23 mouse cellular contexts compared by ENCODE assay signal in the genomic region with DNA sequence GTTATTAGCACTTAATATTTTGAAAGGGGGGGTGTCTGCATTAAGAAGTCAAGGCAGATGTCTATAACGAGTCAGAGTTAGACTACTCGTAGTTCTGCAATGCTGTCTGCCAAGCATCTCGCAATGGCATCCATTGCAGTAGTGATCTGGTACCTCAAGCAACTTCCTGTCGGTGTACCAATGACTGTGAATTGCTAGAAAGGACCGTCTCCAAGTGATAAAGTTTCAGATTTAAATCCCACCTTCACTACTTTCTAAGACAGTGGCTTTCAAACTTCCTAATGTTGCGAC. TPM values are rescaled to one million over a fixed set of nuclear protein-coding genes. Genes with fewer than 3 reads are reported as not detected.
A peak's percentile ranks its signal among the peaks of the same experiment; 100 is the strongest.
DNase-seq lines count a peak whose midpoint lies in the region; ATAC-seq and TF ChIP-seq lines count a peak whose summit lies in the region.
"Had no signal": no experiment of that assay in that cellular context is flagged by ENCODE, and none has a peak within 500 bp of the region (broad histone marks: within the 10 kb centered on the region; RNA-seq: fewer than 3 reads in every experiment).

No protein-coding gene starts in this region.

- H3K4me3 ChIP-seq in liver, postnatal 0 days (ENCODE audit: low read depth, low read length): no peak overlapping the region
- H3K4me3 ChIP-seq in liver, embryonic 12.5 days: no peak overlapping the region
- H3K4me3 ChIP-seq in midbrain, embryonic 16.5 days (ENCODE audit: low read depth, low read length): no peak overlapping the region
- H3K4me3 ChIP-seq: embryonic facial prominence, embryonic 10.5 days; embryonic facial prominence, embryonic 12.5 days; forebrain, embryonic 13.5 days; forebrain, embryonic 15.5 days had no signal

- peak overlapping the region; percentile 12; the same call in 1 of the 2 replicates for H3K27ac ChIP-seq in liver, postnatal 0 days (ENCODE audit: low read depth)
- H3K27ac ChIP-seq in liver, embryonic 12.5 days: no peak overlapping the region
- H3K27ac ChIP-seq in midbrain, embryonic 16.5 days (ENCODE audit: low read length): no peak overlapping the region
- H3K27ac ChIP-seq: embryonic facial prominence, embryonic 10.5 days; embryonic facial prominence, embryonic 12.5 days; forebrain, embryonic 13.5 days; forebrain, embryonic 15.5 days had no signal

- no peaks in the 10 kb centered on the region for H3K27me3 ChIP-seq in liver, postnatal 0 days (ENCODE audit: insufficient read depth, low read length)
- no peaks in the 10 kb centered on the region for H3K27me3 ChIP-seq in liver, embryonic 12.5 days (replicated peaks)
- no peaks in the 10 kb centered on the region for H3K27me3 ChIP-seq in midbrain, embryonic 16.5 days (ENCODE audit: control insufficient read depth, insufficient read depth, low read depth, low read length)
- H3K27me3 ChIP-seq: CH12.LX; embryonic facial prominence, embryonic 12.5 days; forebrain, embryonic 13.5 days; forebrain, embryonic 15.5 days; Patski had no signal

- no peak overlapping the region for H3K9ac ChIP-seq in liver, postnatal 0 days (replicated peaks)
- H3K9ac ChIP-seq in liver, embryonic 12.5 days: no peak overlapping the region
- H3K9ac ChIP-seq in midbrain, embryonic 16.5 days (ENCODE audit: low read depth, low read length): no peak overlapping the region
- H3K9ac ChIP-seq: embryonic facial prominence, embryonic 12.5 days; forebrain, embryonic 13.5 days; forebrain, embryonic 15.5 days had no signal

- peak; percentile 18 for DNase-seq in liver, postnatal 0 days
- no peak for DNase-seq in left cerebral cortex, adult 11 months (ENCODE audit: low spot score)
- DNase-seq: adrenal gland, adult 8-10 months; adrenal gland, postnatal 14 days; adrenal gland, postnatal 36 days; cerebellum, adult 11-12 months; cerebellum, adult 2 months; cerebellum, adult 9-10 months; cerebellum, postnatal 10 days; cerebellum, postnatal 25 days had no signal

- TF ChIP-seq EP300 in liver, postnatal 0 days (IDR thresholded peaks at IDR 0.05; ENCODE audit: low read depth): no peak

- no peaks in the 10 kb centered on the region for H3K4me1 ChIP-seq in liver, postnatal 0 days (ENCODE audit: insufficient read depth)
- H3K4me1 ChIP-seq in liver, embryonic 12.5 days: no peaks in the 10 kb centered on the region
- no peaks in the 10 kb centered on the region for H3K4me1 ChIP-seq in midbrain, embryonic 16.5 days (ENCODE audit: control insufficient read depth, insufficient read depth, low read length)
- H3K4me1 ChIP-seq: embryonic facial prominence, embryonic 12.5 days; forebrain, embryonic 13.5 days; forebrain, embryonic 15.5 days had no signal

- no peak overlapping the region for H3K4me2 ChIP-seq in liver, postnatal 0 days (ENCODE audit: low read depth, low read length)
- H3K4me2 ChIP-seq in liver, embryonic 12.5 days: no peak overlapping the region
- H3K4me2 ChIP-seq in midbrain, embryonic 16.5 days (ENCODE audit: low read length): no peak overlapping the region
- H3K4me2 ChIP-seq: embryonic facial prominence, embryonic 12.5 days; forebrain, embryonic 13.5 days; forebrain, embryonic 15.5 days had no signal

- H3K9me3 ChIP-seq in liver, postnatal 0 days (ENCODE audit: low read length): peaks cover 1% of the 10 kb centered on the region; the same call in 1 of the 2 replicates
- H3K9me3 ChIP-seq in liver, embryonic 12.5 days (replicated peaks): no peaks in the 10 kb centered on the region
- H3K9me3 ChIP-seq in midbrain, embryonic 16.5 days (replicated peaks; ENCODE audit: control insufficient read depth, low read length, poor library complexity, severe bottlenecking): no peaks in the 10 kb centered on the region
- H3K9me3 ChIP-seq: embryonic facial prominence, embryonic 10.5 days; embryonic facial prominence, embryonic 12.5 days; forebrain, embryonic 13.5 days; forebrain, embryonic 15.5 days had no signal

- no peak for TF ChIP-seq CTCF in liver, postnatal 0 days (IDR thresholded peaks at IDR 0.05; ENCODE audit: low read depth)

- 58% methylated on average over 6 of the region's 6 CpGs for WGBS in liver, postnatal 0 days (ENCODE audit: insufficient replicate concordance)
- WGBS in liver, embryonic 12.5 days (ENCODE audit: insufficient replicate concordance): 56% methylated on average over 6 of the region's 6 CpGs
- WGBS in midbrain, embryonic 16.5 days: 86% methylated on average over 6 of the region's 6 CpGs

- H3K36me3 ChIP-seq in liver, postnatal 0 days (replicated peaks; ENCODE audit: insufficient read depth, low read length): no peaks in the 10 kb centered on the region
- H3K36me3 ChIP-seq in liver, embryonic 12.5 days: no peaks in the 10 kb centered on the region
- H3K36me3 ChIP-seq in midbrain, embryonic 16.5 days (ENCODE audit: control insufficient read depth, insufficient read depth, low read length): no peaks in the 10 kb centered on the region
- H3K36me3 ChIP-seq: embryonic facial prominence, embryonic 10.5 days; embryonic facial prominence, embryonic 12.5 days; forebrain, embryonic 15.5 days; G1E had no signal

- ATAC-seq in liver, postnatal 0 days: no peak; the same call in 1 of the 2 replicates
- no peak for ATAC-seq in liver, embryonic 12.5 days
- ATAC-seq in granulocyte monocyte progenitor cell, adult 5-6 weeks (replicated peaks; ENCODE audit: poor library complexity, severe bottlenecking): peak; percentile 86; the same call in 1 of the 2 replicates
- peak; percentile 55 for ATAC-seq in neutrophil, adult 5-6 weeks (ENCODE audit: extremely low read depth, insufficient number of reproducible peaks, low FRiP score, poor library complexity, severe bottlenecking)
- ATAC-seq in midbrain, embryonic 16.5 days: no peak
- ATAC-seq: activated CD4-positive, CD25-positive, alpha-beta regulatory T cell, adult 4 months; CD4-positive, CD25-positive, alpha-beta regulatory T cell, adult 4 months; forebrain, embryonic 13.5 days; forebrain, embryonic 15.5 days; Patski had no signal

RNA-seq across cellular contexts. Expression of gene Lrrk2, which starts 12.0 kb away (rescaled TPM):
- polyA plus RNA-seq in liver, postnatal 0 days (2015; fragmentation: Nextera tagmentation; extraction: Ambion mirVana): 1.8 and 2.8 TPM in 2 replicates
- 1.6 and 2.0 TPM in 2 replicates for polyA plus RNA-seq in liver, embryonic 12.5 days (2016; fragmentation: Nextera tagmentation; extraction: Ambion mirVana)
- 7.2 and 10.9 TPM in 2 replicates for total RNA-seq in granulocyte monocyte progenitor cell, adult 5-6 weeks (2014; fragmentation: Nextera tagmentation)
- 15.6 and 20.8 TPM in 2 replicates for total RNA-seq in granulocyte monocyte progenitor cell, adult 5-6 weeks (2017)
- total RNA-seq in neutrophil, adult 5-6 weeks (2017): 298 and 325 TPM in 2 replicates
- 1.5 and 1.6 TPM in 2 replicates for polyA plus RNA-seq in midbrain, embryonic 16.5 days (2015; fragmentation: Nextera tagmentation; extraction: Ambion mirVana)
- total RNA-seq: CH12.LX had no signal
- polyA plus RNA-seq: G1E had no signal

Comparison
In these comparisons a context has a peak if more than half of its experiments do, and no peak if none do; other contexts are left out.
1. ATAC-seq: peak in granulocyte monocyte progenitor cell, adult 5-6 weeks (single experiment) and neutrophil, adult 5-6 weeks (single experiment); none in liver, postnatal 0 days (single experiment), liver, embryonic 12.5 days (single experiment) and midbrain, embryonic 16.5 days (single experiment).